Mouse (Mus musculus): ENCODE results near the gene Slc25a13. TPM values are rescaled to one million over a fixed set of nuclear protein-coding genes. Genes with fewer than 3 reads are reported as not detected.

The Slc25a13 gene
- polyA plus RNA-seq, 1 experiment from 2014 or later: 55.4 TPM

GRCm38 (mm10) chr6:6168566-6169134 is 48.3 kb downstream of the Slc25a13 start:
- H3K4me2 ChIP-seq: no peak overlapping the region
- DNase-seq (ENCODE audit: low spot score) (no peak), ATAC-seq (replicated peaks; ENCODE audit: low FRiP score) (no peak)
- H3K4me3 ChIP-seq (ENCODE audit: low read depth, low read length): no peak overlapping the region
- no peaks in the 10 kb centered on the region for H3K4me1 ChIP-seq (replicated peaks; ENCODE audit: control insufficient read depth, insufficient read depth, low read length)
- H3K27me3 ChIP-seq (replicated peaks; ENCODE audit: control insufficient read depth, insufficient read depth, low read length): no peaks in the 10 kb centered on the region
- H3K9me3 ChIP-seq (ENCODE audit: control insufficient read depth, low read length): no peaks in the 10 kb centered on the region
- no peak overlapping the region for H3K27ac ChIP-seq (ENCODE audit: low read depth, low read length)
- 84% methylated on average over 11 of the region's 11 CpGs for WGBS
- H3K36me3 ChIP-seq (ENCODE audit: control insufficient read depth, insufficient read depth, low read length): no peaks in the 10 kb centered on the region
- no peak overlapping the region for H3K9ac ChIP-seq (ENCODE audit: low read depth, low read length)

- Histone ChIP-seq H3K4me3 (ENCODE audit: low read depth, low read length) (no peak overlapping the region), H3K4me1 (replicated peaks; ENCODE audit: control insufficient read depth, insufficient read depth, low read length) (no peaks in the 10 kb centered on the region), H3K9me3 (ENCODE audit: control insufficient read depth, low read length) (no peaks in the 10 kb centered on the region), H3K27me3 (replicated peaks; ENCODE audit: control insufficient read depth, insufficient read depth, low read length) (no peaks in the 10 kb centered on the region), H3K36me3 (ENCODE audit: control insufficient read depth, insufficient read depth, low read length) (no peaks in the 10 kb centered on the region), H3K4me2 (no peak overlapping the region), H3K27ac (ENCODE audit: low read depth, low read length) (no peak overlapping the region), H3K9ac (ENCODE audit: low read depth, low read length) (no peak overlapping the region)
- DNase-seq (ENCODE audit: low spot score) (no peak), ATAC-seq (replicated peaks; ENCODE audit: low FRiP score) (no peak)
- 90% methylated on average over 10 of the region's 10 CpGs for WGBS
Observed at GRCm38 (mm10) chr6:6167339-6168126, 49.4 kb downstream of the Slc25a13 start.

- no peak overlapping the region for H3K4me2 ChIP-seq
- H3K4me1 ChIP-seq (replicated peaks; ENCODE audit: control insufficient read depth, insufficient read depth, low read length): peaks cover 5% of the 10 kb centered on the region; the same call in 1 of the 2 replicates
- H3K27ac ChIP-seq (ENCODE audit: low read depth, low read length): no peak overlapping the region
- DNase-seq (ENCODE audit: low spot score): no peak
- ATAC-seq (replicated peaks; ENCODE audit: low FRiP score): no peak
- no peaks in the 10 kb centered on the region for H3K36me3 ChIP-seq (ENCODE audit: control insufficient read depth, insufficient read depth, low read length)
- no peak overlapping the region for H3K9ac ChIP-seq (ENCODE audit: low read depth, low read length)
- no peaks in the 10 kb centered on the region for H3K9me3 ChIP-seq (ENCODE audit: control insufficient read depth, low read length)
- 88% methylated on average over 7 of the region's 7 CpGs for WGBS
- no peak overlapping the region for H3K4me3 ChIP-seq (ENCODE audit: low read depth, low read length)
- no peaks in the 10 kb centered on the region for H3K27me3 ChIP-seq (replicated peaks; ENCODE audit: control insufficient read depth, insufficient read depth, low read length)
Observed at GRCm38 (mm10) chr6:6162993-6163623, 53.9 kb downstream of the Slc25a13 start.

GRCm38 (mm10) chr6:6162146-6162545 is 54.8 kb downstream of the Slc25a13 start:
- H3K27me3 ChIP-seq (replicated peaks; ENCODE audit: control insufficient read depth, insufficient read depth, low read length): no peaks in the 10 kb centered on the region
- H3K27ac ChIP-seq (ENCODE audit: low read depth, low read length): no peak overlapping the region
- peaks cover 5% of the 10 kb centered on the region; the same call in 1 of the 2 replicates for H3K4me1 ChIP-seq (replicated peaks; ENCODE audit: control insufficient read depth, insufficient read depth, low read length)
- no peak overlapping the region for H3K9ac ChIP-seq (ENCODE audit: low read depth, low read length)
- H3K36me3 ChIP-seq (ENCODE audit: control insufficient read depth, insufficient read depth, low read length): no peaks in the 10 kb centered on the region
- H3K4me2 ChIP-seq: no peak overlapping the region
- ATAC-seq (replicated peaks; ENCODE audit: low FRiP score) (no peak), DNase-seq (ENCODE audit: low spot score) (no peak)
- WGBS: 84% methylated on average over 6 of the region's 6 CpGs
- no peak overlapping the region for H3K4me3 ChIP-seq (ENCODE audit: low read depth, low read length)
- no peaks in the 10 kb centered on the region for H3K9me3 ChIP-seq (ENCODE audit: control insufficient read depth, low read length)

GRCm38 (mm10) chr6:6160645-6161426 is 56.1 kb downstream of the Slc25a13 start:
- 85% methylated on average over 7 of the region's 7 CpGs for WGBS
- Histone ChIP-seq H3K27me3 (replicated peaks; ENCODE audit: control insufficient read depth, insufficient read depth, low read length) (no peaks in the 10 kb centered on the region), H3K27ac (ENCODE audit: low read depth, low read length) (no peak overlapping the region), H3K4me3 (ENCODE audit: low read depth, low read length) (no peak overlapping the region), H3K4me1 (replicated peaks; ENCODE audit: control insufficient read depth, insufficient read depth, low read length) (peaks cover 5% of the 10 kb centered on the region; the same call in 1 of the 2 replicates), H3K9ac (ENCODE audit: low read depth, low read length) (no peak overlapping the region), H3K4me2 (no peak overlapping the region), H3K36me3 (ENCODE audit: control insufficient read depth, insufficient read depth, low read length) (no peaks in the 10 kb centered on the region), H3K9me3 (ENCODE audit: control insufficient read depth, low read length) (no peaks in the 10 kb centered on the region)
- DNase-seq (ENCODE audit: low spot score): no peak
- ATAC-seq (replicated peaks; ENCODE audit: low FRiP score): no peak

- no peak for ATAC-seq (replicated peaks; ENCODE audit: low FRiP score)
- Histone ChIP-seq H3K36me3 (ENCODE audit: control insufficient read depth, insufficient read depth, low read length) (no peaks in the 10 kb centered on the region), H3K27me3 (replicated peaks; ENCODE audit: control insufficient read depth, insufficient read depth, low read length) (no peaks in the 10 kb centered on the region), H3K9ac (ENCODE audit: low read depth, low read length) (no peak overlapping the region), H3K27ac (ENCODE audit: low read depth, low read length) (no peak overlapping the region), H3K9me3 (ENCODE audit: control insufficient read depth, low read length) (no peaks in the 10 kb centered on the region), H3K4me3 (ENCODE audit: low read depth, low read length) (no peak overlapping the region), H3K4me2 (no peak overlapping the region), H3K4me1 (replicated peaks; ENCODE audit: control insufficient read depth, insufficient read depth, low read length) (peaks cover 5% of the 10 kb centered on the region; the same call in 1 of the 2 replicates)
- WGBS: 38% methylated on average over 7 of the region's 7 CpGs
- DNase-seq (ENCODE audit: low spot score): no peak
Observed at GRCm38 (mm10) chr6:6159221-6159859, 57.6 kb downstream of the Slc25a13 start.

- H3K27me3 ChIP-seq (replicated peaks; ENCODE audit: control insufficient read depth, insufficient read depth, low read length): no peaks in the 10 kb centered on the region
- 69% methylated on average over 10 of the region's 10 CpGs for WGBS
- no peaks in the 10 kb centered on the region for H3K4me1 ChIP-seq (replicated peaks; ENCODE audit: control insufficient read depth, insufficient read depth, low read length)
- H3K27ac ChIP-seq (ENCODE audit: low read depth, low read length): no peak overlapping the region
- H3K9ac ChIP-seq (ENCODE audit: low read depth, low read length): no peak overlapping the region
- H3K4me3 ChIP-seq (ENCODE audit: low read depth, low read length): no peak overlapping the region
- no peak overlapping the region for H3K4me2 ChIP-seq
- ATAC-seq (replicated peaks; ENCODE audit: low FRiP score) (no peak), DNase-seq (ENCODE audit: low spot score) (no peak)
- no peaks in the 10 kb centered on the region for H3K9me3 ChIP-seq (ENCODE audit: control insufficient read depth, low read length)
- 0 out of 2 replicates have a peak, but pooled peaks cover 2% of the 10 kb centered on the region for H3K36me3 ChIP-seq (ENCODE audit: control insufficient read depth, insufficient read depth, low read length)
Observed at GRCm38 (mm10) chr6:6153426-6153825, 63.5 kb downstream of the Slc25a13 start.

- ATAC-seq (replicated peaks; ENCODE audit: low FRiP score): no peak
- WGBS: 94% methylated on average over 6 of the region's 6 CpGs
Observed at GRCm38 (mm10) chr6:6150811-6151210, 66.2 kb downstream of the Slc25a13 start.

More at GRCm38 (mm10) chr6:6150811-6151210, 66.2 kb downstream of the Slc25a13 start:
- DNase-seq (ENCODE audit: low spot score): no peak
- no peaks in the 10 kb centered on the region for H3K4me1 ChIP-seq (replicated peaks; ENCODE audit: control insufficient read depth, insufficient read depth, low read length)
- no peak overlapping the region for H3K27ac ChIP-seq (ENCODE audit: low read depth, low read length)
- no peak overlapping the region for H3K9ac ChIP-seq (ENCODE audit: low read depth, low read length)
- no peak overlapping the region for H3K4me2 ChIP-seq
- H3K4me3 ChIP-seq (ENCODE audit: low read depth, low read length): no peak overlapping the region
- no peaks in the 10 kb centered on the region for H3K9me3 ChIP-seq (ENCODE audit: control insufficient read depth, low read length)
- H3K36me3 ChIP-seq (ENCODE audit: control insufficient read depth, insufficient read depth, low read length): 0 out of 2 replicates have a peak, but pooled peaks cover 2% of the 10 kb centered on the region
- no peaks in the 10 kb centered on the region for H3K27me3 ChIP-seq (replicated peaks; ENCODE audit: control insufficient read depth, insufficient read depth, low read length)
